In the genomic region with DNA sequence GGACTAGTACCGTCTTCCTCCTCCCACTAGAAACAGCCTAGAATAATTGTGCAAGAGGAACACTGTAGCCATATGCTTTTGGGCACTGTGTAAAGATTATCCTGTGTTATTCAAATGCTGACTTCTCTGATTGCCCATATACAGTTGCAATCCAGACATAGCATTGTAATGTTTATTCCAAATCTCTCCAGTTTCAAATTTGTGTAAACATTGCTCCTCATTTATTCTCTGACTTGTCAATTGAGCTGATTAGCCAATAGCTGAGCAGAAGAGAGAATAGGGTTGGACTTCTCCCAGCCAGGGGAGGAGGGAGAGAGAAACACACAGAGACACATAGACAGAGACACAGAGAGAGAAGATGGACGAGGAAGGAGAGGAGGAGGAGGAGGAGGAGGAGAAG, we compare ENCODE assay signal across 18 mouse cellular contexts. TPM values are rescaled to one million over a fixed set of nuclear protein-coding genes. Genes with fewer than 3 reads are reported as not detected.
A peak's percentile ranks its signal among the peaks of the same experiment; 100 is the strongest.
DNase-seq lines count a peak whose midpoint lies in the region; ATAC-seq and TF ChIP-seq lines count a peak whose summit lies in the region.
"Had no signal": no experiment of that assay in that cellular context is flagged by ENCODE, and none has a peak within 500 bp of the region (broad histone marks: within the 10 kb centered on the region; RNA-seq: fewer than 3 reads in every experiment).

No protein-coding gene starts in this region.

- TF ChIP-seq POLR2A in liver, adult 2 months (IDR thresholded peaks at IDR 0.05; ENCODE audit: extremely low read depth, insufficient read depth, low read length), result no peak
- TF ChIP-seq POLR2A in bone marrow macrophage, adult 2 months (IDR thresholded peaks at IDR 0.05; ENCODE audit: borderline replicate concordance, low read depth, low read length), result no peak
- no peak for TF ChIP-seq POLR2A in small intestine, adult 2 months (IDR thresholded peaks at IDR 0.05; ENCODE audit: low read depth, low read length)

- no peaks in the 10 kb centered on the region for H3K4me1 ChIP-seq in liver, adult 2 months (ENCODE audit: control insufficient read depth, insufficient read depth, low read length)
- peaks cover 53% of the 10 kb centered on the region for H3K4me1 ChIP-seq in bone marrow macrophage, adult 2 months (ENCODE audit: control insufficient read depth, insufficient read depth, low read length)
- no peaks in the 10 kb centered on the region; the same call in 1 of the 2 replicates for H3K4me1 ChIP-seq in small intestine, adult 2 months (ENCODE audit: control insufficient read depth, insufficient read depth, insufficient read length, low read length)
- H3K4me1 ChIP-seq: forebrain, embryonic 10.5 days; limb, embryonic 10.5 days had no signal

- 63% methylated on average over 2 of the region's 2 CpGs for WGBS in liver, adult 2 months
- 57% methylated on average over 2 of the region's 2 CpGs for WGBS in small intestine, adult 2 months

- H3K27me3 ChIP-seq in liver, adult 2 months (ENCODE audit: control insufficient read depth, insufficient read depth, low read length), result no peaks in the 10 kb centered on the region
- no peaks in the 10 kb centered on the region for H3K27me3 ChIP-seq in small intestine, adult 2 months (ENCODE audit: control insufficient read depth, insufficient read depth, low read length)

- peak; percentile 23 for DNase-seq in liver, adult 2 months (ENCODE audit: extremely low read depth, low read depth, low spot score)
- no peak for DNase-seq in liver
- no peak for DNase-seq in ovary, postnatal 10 days (ENCODE audit: low spot score)
- no peak for DNase-seq in layer of hippocampus, postnatal 25 days (ENCODE audit: extremely low spot score in 1 of 2, low spot score in 1 of 2)
- DNase-seq: thymus, postnatal 25 days had no signal

- no peak overlapping the region for H3K9ac ChIP-seq in liver, adult 2 months (ENCODE audit: low read depth, low read length)

- H3K4me3 ChIP-seq in liver, adult 2 months (ENCODE audit: insufficient read depth, low read depth, low read length), result no peak overlapping the region
- H3K4me3 ChIP-seq in bone marrow macrophage, adult 2 months (ENCODE audit: insufficient read depth, low read length), result peak overlapping the region; percentile 50
- no peak overlapping the region for H3K4me3 ChIP-seq in small intestine, adult 2 months (ENCODE audit: low read depth, low read length)
- H3K4me3 ChIP-seq: forebrain, embryonic 10.5 days; heart, adult 2 months; limb, embryonic 10.5 days had no signal

- peak; percentile 47 for ATAC-seq in granulocyte monocyte progenitor cell, adult 5-6 weeks (replicated peaks; ENCODE audit: poor library complexity, severe bottlenecking)
- ATAC-seq: hindbrain, embryonic 16.5 days had no signal

- no peaks in the 10 kb centered on the region for H3K79me2 ChIP-seq in liver, adult 2 months (ENCODE audit: control insufficient read depth, insufficient read depth, low read length)

- no peak for TF ChIP-seq CTCF in liver, adult 2 months (IDR thresholded peaks at IDR 0.05; ENCODE audit: low read depth, low read length)
- no peak for TF ChIP-seq CTCF in bone marrow macrophage, adult 2 months (IDR thresholded peaks at IDR 0.05; ENCODE audit: low read depth, low read length)
- no peak for TF ChIP-seq CTCF in small intestine, adult 2 months (IDR thresholded peaks at IDR 0.05; ENCODE audit: extremely low read depth, insufficient read length, insufficient replicate concordance, low read depth, low read length)

- peaks cover 27% of the 10 kb centered on the region for H3K36me3 ChIP-seq in liver, adult 2 months (ENCODE audit: control insufficient read depth, insufficient read depth, low read length)
- peaks cover 85% of the 10 kb centered on the region for H3K36me3 ChIP-seq in small intestine, adult 2 months (ENCODE audit: control insufficient read depth, insufficient read depth, low read length)

- peak overlapping the region; percentile 7; the same call in 1 of the 2 replicates for H3K27ac ChIP-seq in liver, adult 2 months (replicated peaks; ENCODE audit: insufficient read depth, low read depth, low read length)
- H3K27ac ChIP-seq in bone marrow macrophage, adult 2 months (ENCODE audit: insufficient read depth, low read depth, low read length), result peak overlapping the region; percentile 87
- H3K27ac ChIP-seq in small intestine, adult 2 months (ENCODE audit: insufficient read depth, low read depth, low read length), result peak overlapping the region; percentile 66
- H3K27ac ChIP-seq: forebrain, embryonic 10.5 days; heart, adult 2 months; limb, embryonic 10.5 days had no signal

RNA-seq across cellular contexts. Expression of gene Parp2, which starts 26.8 kb away (rescaled TPM):
- total RNA-seq in liver, adult 2 months (2014; rRNA removed), result 11.0 and 11.5 TPM in 2 replicates
- 4.8 and 6.2 TPM in 2 replicates for polyA plus RNA-seq in liver, adult 2 months (2012; rRNA removed)
- polyA plus RNA-seq in bone marrow macrophage, adult 2 months (2012; ENCODE audit: insufficient read depth, insufficient read length, missing spikeins), result 75.2 and 77.4 TPM in 2 replicates
- total RNA-seq in granulocyte monocyte progenitor cell, adult 5-6 weeks (2014; fragmentation: Nextera tagmentation), result 61.2 and 110 TPM in 2 replicates
- total RNA-seq in granulocyte monocyte progenitor cell, adult 5-6 weeks (2017), result 85.2 and 92.3 TPM in 2 replicates
- 2.9 and 5.8 TPM in 2 replicates for polyA plus RNA-seq in small intestine, adult 2 months (2012; rRNA removed)
- 10 to 100 TPM; 26.3 to 29.0 TPM for total RNA-seq in layer of hippocampus, postnatal 25 days (2021)

RNA-seq across cellular contexts. Expression of gene Ccnb1ip1, which starts 26.9 kb away (rescaled TPM):
- 0.92 TPM in 1 of 2 replicates, not detected in the other for total RNA-seq in liver, adult 2 months (2014; rRNA removed)
- not detected in 2 replicates for polyA plus RNA-seq in liver, adult 2 months (2012; rRNA removed)
- not detected in 2 replicates for polyA plus RNA-seq in bone marrow macrophage, adult 2 months (2012; ENCODE audit: insufficient read depth, insufficient read length, missing spikeins)
- total RNA-seq in granulocyte monocyte progenitor cell, adult 5-6 weeks (2014; fragmentation: Nextera tagmentation), result not detected in 2 replicates
- total RNA-seq in granulocyte monocyte progenitor cell, adult 5-6 weeks (2017), result not detected in 2 replicates
- not detected in 2 replicates for polyA plus RNA-seq in small intestine, adult 2 months (2012; rRNA removed)
- total RNA-seq in layer of hippocampus, postnatal 25 days (2021), result under 1 TPM in 1 of 2 experiments, not detected in 1; 0.69 TPM
- total RNA-seq: adrenal gland, postnatal 4 days; heart, adult 2 months; heart, postnatal 10 days; layer of hippocampus, postnatal 10 days; megakaryocyte-erythroid progenitor cell, adult 5-6 weeks; neutrophil, adult 5-6 weeks had no signal
- polyA plus RNA-seq: forebrain, embryonic 10.5 days; heart, adult 2 months; hindbrain, embryonic 16.5 days; kidney, embryonic 16.5 days; limb, embryonic 10.5 days had no signal

RNA-seq across cellular contexts. Expression of gene Tep1, which starts 35.9 kb away (rescaled TPM):
- total RNA-seq in liver, adult 2 months (2014; rRNA removed), result 9.0 and 14.2 TPM in 2 replicates
- 9.9 and 13.1 TPM in 2 replicates for polyA plus RNA-seq in liver, adult 2 months (2012; rRNA removed)
- polyA plus RNA-seq in bone marrow macrophage, adult 2 months (2012; ENCODE audit: insufficient read depth, insufficient read length, missing spikeins), result 206 and 269 TPM in 2 replicates
- 41.8 and 54.2 TPM in 2 replicates for total RNA-seq in granulocyte monocyte progenitor cell, adult 5-6 weeks (2014; fragmentation: Nextera tagmentation)
- total RNA-seq in granulocyte monocyte progenitor cell, adult 5-6 weeks (2017), result 17.4 and 21.1 TPM in 2 replicates
- polyA plus RNA-seq in small intestine, adult 2 months (2012; rRNA removed), result 48.1 and 105 TPM in 2 replicates
- 1 to 10 TPM; 2.1 to 3.1 TPM for total RNA-seq in layer of hippocampus, postnatal 25 days (2021)

RNA-seq across cellular contexts. Expression of gene Ttc5, which starts 49.1 kb away (rescaled TPM):
- total RNA-seq in liver, adult 2 months (2014; rRNA removed), result 10.3 and 12.5 TPM in 2 replicates
- polyA plus RNA-seq in liver, adult 2 months (2012; rRNA removed), result 7.1 and 8.2 TPM in 2 replicates
- polyA plus RNA-seq in bone marrow macrophage, adult 2 months (2012; ENCODE audit: insufficient read depth, insufficient read length, missing spikeins), result 49.3 and 55.7 TPM in 2 replicates
- 43.2 and 47.1 TPM in 2 replicates for total RNA-seq in granulocyte monocyte progenitor cell, adult 5-6 weeks (2014; fragmentation: Nextera tagmentation)
- 39.8 and 54.4 TPM in 2 replicates for total RNA-seq in granulocyte monocyte progenitor cell, adult 5-6 weeks (2017)
- polyA plus RNA-seq in small intestine, adult 2 months (2012; rRNA removed), result 6.8 and 13.5 TPM in 2 replicates
- total RNA-seq in layer of hippocampus, postnatal 25 days (2021), result 10 to 100 TPM; 62.2 to 71.8 TPM

Comparison
In these comparisons a context has a peak if more than half of its experiments do, and no peak if none do; other contexts are left out.
1. H3K27ac ChIP-seq: peak in every context shown above with its lines; median percentile 87 in bone marrow macrophage, adult 2 months; 66 in small intestine, adult 2 months; 7 in liver, adult 2 months.